Mouse (Mus musculus): ENCODE data around the gene Kpna1.

The Kpna1 gene

GRCm38 (mm10) chr16:36071450-36072379, 93.2 kb downstream of the Kpna1 start, which contains the start of the genes Fam162a and Ccdc58:
TSS of gene Fam162a (minus strand) at chr16:36071594.
TSS of gene Ccdc58 (plus strand) at chr16:36071685.
- peak; percentile 90 to 92 for DNase-seq

GRCm38 (mm10) chr16:36072410-36073011, 94.0 kb downstream of the Kpna1 start:
- DNase-seq, result no peak

GRCm38 (mm10) chr16:36074772-36075171, 96.2 kb downstream of the Kpna1 start:
- DNase-seq, result no peak

- no peak for DNase-seq
These were observed 101.4 kb downstream of the Kpna1 start for GRCm38 (mm10) chr16:36079916-36080315.
